Mouse (Mus musculus) MEL (cell line): ENCODE results near the gene Rbms3. TPM values are rescaled to one million over a fixed set of nuclear protein-coding genes. Genes with fewer than 3 reads are reported as not detected.

Source experiments
- DNase-seq: peaks from one replicate; pipeline ENCODE4 v3.0.0; 2011; ENCODE audit warnings: low read depth, low spot score
- H3K27ac ChIP-seq: 2 replicates; pipeline ENCODE4 v1.5.1; 2012; ENCODE audit warnings: low read depth, mild to moderate bottlenecking, control low read depth, low read length, moderate library complexity; ENCODE audit not compliant: control insufficient read depth
- H3K27me3 ChIP-seq, 2 experiments: fragments of 150-350 bp in 1 of 2; sonication (generic) in 1 of 2; 2 replicates each; pipeline ENCODE4 v1.6.1; 2012; ENCODE audit warnings: low read length in 2 of 2, mild to moderate bottlenecking in 2 of 2, improper control_type of control experiment in 1 of 2, moderate library complexity in 1 of 2; ENCODE audit not compliant: insufficient read depth in 2 of 2, control insufficient read depth in 1 of 2
- H3K36me3 ChIP-seq, 2 experiments: 2 replicates each; pipeline ENCODE4 v1.6.1; 2012 to 2014; ENCODE audit warnings: low read length in 2 of 2, improper control_type of control experiment in 1 of 2, inconsistent platforms in 1 of 2, mild to moderate bottlenecking in 1 of 2; ENCODE audit not compliant: insufficient read depth in 2 of 2, control insufficient read depth in 1 of 2
- H3K4me1 ChIP-seq, 2 experiments: fragments of 150-350 bp in 1 of 2; sonication (generic) in 1 of 2; 2 replicates each; pipeline ENCODE4 v1.6.1; 2012; ENCODE audit warnings: low read length in 2 of 2, improper control_type of control experiment in 1 of 2, mild to moderate bottlenecking in 1 of 2; ENCODE audit not compliant: insufficient read depth in 2 of 2, control insufficient read depth in 1 of 2
- H3K4me3 ChIP-seq, 2 experiments: fragments of 150-350 bp in 1 of 2; sonication (generic) in 1 of 2; 2 replicates each; pipeline ENCODE4 v1.5.1; 2012; ENCODE audit warnings: low read depth in 2 of 2, low read length in 2 of 2, mild to moderate bottlenecking in 2 of 2, moderate library complexity in 2 of 2, control low read depth in 1 of 2, improper control_type of control experiment in 1 of 2; ENCODE audit not compliant: control insufficient read depth in 1 of 2, insufficient read depth in 1 of 2
- H3K79me2 ChIP-seq: 2 replicates; pipeline ENCODE4 v1.6.1; 2012; ENCODE audit warnings: mild to moderate bottlenecking, low read length, moderate library complexity; ENCODE audit not compliant: control insufficient read depth, poor library complexity, insufficient read depth
- H3K9ac ChIP-seq: 2 replicates; pipeline ENCODE4 v1.6.1; 2012; ENCODE audit warnings: low read depth, mild to moderate bottlenecking, control low read depth, low read length, moderate library complexity; ENCODE audit not compliant: control insufficient read depth, poor library complexity, severe bottlenecking
- H3K9me3 ChIP-seq: fragments of 150-350 bp; sonication (generic); replicated peaks from 2 replicates; pipeline ENCODE4 v1.6.1; 2012; ENCODE audit warnings: mild to moderate bottlenecking, low read length, improper control_type of control experiment, moderate library complexity; ENCODE audit not compliant: insufficient read depth
- CHD2 ChIP-seq: IDR thresholded peaks from 2 replicates; pipeline ENCODE4 v1.6.1; 2011; ENCODE audit warnings: low read length, improper control_type of control experiment
- CTCF ChIP-seq, 3 experiments: IDR thresholded peaks in 2 of 3; conservative IDR thresholded peaks in 1 of 3; 2 replicates each; pipeline ENCODE4 v1.5.1; 2011 to 2012; ENCODE audit warnings: low read length in 3 of 3, low read depth in 2 of 3, mild to moderate bottlenecking in 2 of 3, improper control_type of control experiment in 1 of 3, inconsistent platforms in 1 of 3, mixed read lengths in 1 of 3, moderate library complexity in 1 of 3; ENCODE audit not compliant: control insufficient read depth in 1 of 3, insufficient read depth in 1 of 3, poor library complexity in 1 of 3, severe bottlenecking in 1 of 3
- E2F4 ChIP-seq: IDR thresholded peaks from 2 replicates; pipeline ENCODE4 v1.6.1; 2011; ENCODE audit warnings: low read depth, low read length, improper control_type of control experiment, borderline replicate concordance
- KAT2A ChIP-seq: conservative IDR thresholded peaks from 2 replicates; pipeline ENCODE4 v1.6.1; 2012; ENCODE audit warnings: low read depth, low read length, improper control_type of control experiment, inconsistent platforms
- MAFK ChIP-seq: IDR thresholded peaks from 2 replicates; pipeline ENCODE4 v1.6.1; 2011; ENCODE audit warnings: low read depth, mild to moderate bottlenecking, low read length, improper control_type of control experiment, borderline replicate concordance
- MEF2A ChIP-seq: IDR thresholded peaks from 2 replicates; pipeline ENCODE4 v1.6.1; 2014; ENCODE audit warnings: low read depth, mild to moderate bottlenecking, inconsistent platforms, low read length, improper control_type of control experiment; ENCODE audit not compliant: poor library complexity, insufficient replicate concordance, severe bottlenecking; ENCODE audit errors: extremely low read depth
- MYB ChIP-seq: IDR thresholded peaks from 2 replicates; pipeline ENCODE4 v1.6.1; 2011; ENCODE audit warnings: mild to moderate bottlenecking, low read depth, low read length, improper control_type of control experiment
- MYC ChIP-seq: IDR thresholded peaks from 2 replicates; pipeline ENCODE4 v1.6.1; 2011; ENCODE audit warnings: low read depth, mild to moderate bottlenecking, low read length, improper control_type of control experiment, moderate library complexity
- NELFE ChIP-seq: IDR thresholded peaks from 2 replicates; pipeline ENCODE4 v1.6.1; 2011; ENCODE audit warnings: low read depth, low read length, improper control_type of control experiment
- NRF1 ChIP-seq: IDR thresholded peaks from 2 replicates; pipeline ENCODE4 v1.6.1; 2014; ENCODE audit warnings: low read depth, mild to moderate bottlenecking, inconsistent platforms, low read length, improper control_type of control experiment, moderate library complexity; ENCODE audit not compliant: poor library complexity, insufficient read depth, severe bottlenecking
- RCOR1 ChIP-seq: IDR thresholded peaks from 2 replicates; pipeline ENCODE4 v1.6.1; 2012; ENCODE audit warnings: low read depth, mild to moderate bottlenecking, inconsistent platforms, low read length, improper control_type of control experiment
- TAL1 ChIP-seq: IDR thresholded peaks from 2 replicates; pipeline ENCODE4 v1.6.1; 2012; ENCODE audit warnings: mild to moderate bottlenecking, inconsistent platforms, low read length, moderate library complexity, mixed read lengths
- ZMIZ1 ChIP-seq: IDR thresholded peaks from 2 replicates; pipeline ENCODE4 v1.6.1; 2012; ENCODE audit warnings: low read depth, mild to moderate bottlenecking, inconsistent platforms, low read length, improper control_type of control experiment, moderate library complexity
- polyA plus RNA-seq, 2 experiments: library from polyadenylated mRNA; stranded (reverse) in 1 of 2; unstranded in 1 of 2; fragments of >175 nt in 1 of 2; fragments of >200 nt in 1 of 2; gene quantifications; 2 replicates each; pipeline versions ENCODE4 v1.2.1 to v1.2.4; 2012; ENCODE audit warnings: low replicate concordance in 2 of 2, low read depth in 1 of 2; ENCODE audit not compliant: insufficient read length in 2 of 2, insufficient read depth in 1 of 2, missing spikeins in 1 of 2
- total RNA-seq: library from RNA; depleted of rRNA; stranded (reverse); fragments of 300-350 nt; gene quantifications from 2 replicates; pipeline ENCODE4 v1.2.3, GENCODE M21; 2012

Rbms3 gene
- total and polyA plus RNA-seq, 3 experiments = not detected

DNA sequence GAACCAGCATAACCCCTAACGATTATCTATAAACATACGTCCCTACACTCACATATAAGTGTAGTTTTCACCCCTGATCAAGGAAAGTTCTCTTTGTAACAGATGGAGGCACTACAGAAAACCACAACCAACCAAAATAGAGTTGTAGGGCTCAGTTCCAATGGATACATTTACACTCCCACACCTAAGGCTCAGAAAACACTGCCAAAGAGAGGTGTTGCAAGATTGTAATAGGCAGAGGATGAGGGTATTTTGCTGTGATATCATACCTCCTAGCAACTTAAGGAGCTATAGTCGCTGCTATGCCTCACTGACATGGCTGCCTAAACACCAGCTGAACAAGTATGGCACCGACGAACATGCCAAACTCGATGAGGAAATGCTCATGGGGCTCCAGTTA lies 44.4 kb downstream of the Rbms3 start:
- H3K27ac ChIP-seq = no peak overlapping the region
- DNase-seq = no peak
- TF ChIP-seq NRF1 = no peak
- TF ChIP-seq CTCF (IDR thresholded peaks at IDR 0.05 in 2 of 3, conservative IDR thresholded peaks at IDR 0.05 in 1 of 3; ENCODE audit: control insufficient read depth in 1 of 3, insufficient read depth in 1 of 3, low read depth in 2 of 3, low read length in 3 of 3, poor library complexity in 1 of 3, severe bottlenecking in 1 of 3) = no peak
- TF ChIP-seq MYC = no peak
- TF ChIP-seq NELFE = no peak
- TF ChIP-seq MAFK = no peak
- no peak for TF ChIP-seq E2F4
- TF ChIP-seq, all 39 proteins: peak for 0
- H3K36me3 ChIP-seq = no peaks in the 10 kb centered on the region
- no peak overlapping the region for H3K4me3 ChIP-seq
- H3K4me1 ChIP-seq = no peaks in the 10 kb centered on the region
- no peaks in the 10 kb centered on the region for H3K79me2 ChIP-seq
- H3K9me3 ChIP-seq = no peaks in the 10 kb centered on the region
- no peaks in the 10 kb centered on the region for H3K27me3 ChIP-seq
- no peak overlapping the region for H3K9ac ChIP-seq

DNA sequence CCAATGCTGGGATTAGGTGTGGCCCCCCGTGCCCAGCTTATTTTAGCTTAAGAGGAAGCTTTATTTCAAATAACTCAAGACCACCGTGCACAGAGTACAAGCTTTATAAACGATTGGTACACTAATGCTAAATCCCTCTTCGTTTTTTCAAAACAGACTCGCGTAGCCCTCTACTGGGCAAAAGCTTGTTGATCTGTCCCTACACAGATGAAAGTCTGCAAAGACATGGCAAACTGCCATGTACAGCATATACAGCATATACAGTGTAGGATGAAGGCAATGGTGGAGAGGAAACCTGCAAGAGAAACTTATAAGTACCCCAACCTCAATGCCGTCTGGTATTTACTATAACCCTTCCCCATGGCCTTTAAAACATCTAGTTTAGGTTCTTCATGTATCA lies 46.1 kb downstream of the Rbms3 start:
- no peak overlapping the region for H3K4me3 ChIP-seq
- no peaks in the 10 kb centered on the region for H3K9me3 ChIP-seq
- H3K4me1 ChIP-seq = no peaks in the 10 kb centered on the region
- DNase-seq = no peak
- TF ChIP-seq TAL1 = no peak
- no peak overlapping the region for H3K9ac ChIP-seq
- H3K36me3 ChIP-seq = no peaks in the 10 kb centered on the region
- H3K27me3 ChIP-seq = no peaks in the 10 kb centered on the region
- no peaks in the 10 kb centered on the region for H3K79me2 ChIP-seq
- H3K27ac ChIP-seq = no peak overlapping the region

GRCm38 (mm10) chr9:117582591-117582990 lies 47.1 kb downstream of the Rbms3 start:
- Histone ChIP-seq H3K9ac (no peak overlapping the region), H3K27ac (no peak overlapping the region)

More at GRCm38 (mm10) chr9:117582591-117582990, 47.1 kb downstream of the Rbms3 start:
- H3K9me3 ChIP-seq = no peaks in the 10 kb centered on the region
- H3K4me1 ChIP-seq = no peaks in the 10 kb centered on the region
- no peak overlapping the region for H3K4me3 ChIP-seq
- H3K36me3 ChIP-seq = no peaks in the 10 kb centered on the region
- H3K27me3 ChIP-seq = no peaks in the 10 kb centered on the region
- TF ChIP-seq ZMIZ1 = no peak
- TF ChIP-seq MYB = no peak
- no peak for TF ChIP-seq RCOR1
- TF ChIP-seq KAT2A = no peak
- no peak for TF ChIP-seq CHD2
- TF ChIP-seq NELFE = no peak
- no peak for TF ChIP-seq MEF2A
- TF ChIP-seq, all 39 proteins: peak for 0
- no peak for DNase-seq
- no peaks in the 10 kb centered on the region for H3K79me2 ChIP-seq
